Mouse (Mus musculus) olfactory bulb, adult 2 months (tissue): ENCODE data around the gene Elf1.

Source experiments
- CTCF ChIP-seq: fragments of 200-500 bp; IDR thresholded peaks from 2 replicates; pipeline ENCODE4 v1.5.1; 2012; ENCODE audit warnings: low read depth, mild to moderate bottlenecking, low read length, moderate library complexity; ENCODE audit not compliant: insufficient read depth
- POLR2A ChIP-seq: fragments of 200-500 bp; IDR thresholded peaks from 2 replicates; pipeline ENCODE4 v1.6.1; 2012; ENCODE audit warnings: mild to moderate bottlenecking, low read depth, low read length, moderate library complexity; ENCODE audit not compliant: insufficient read depth

DNA sequence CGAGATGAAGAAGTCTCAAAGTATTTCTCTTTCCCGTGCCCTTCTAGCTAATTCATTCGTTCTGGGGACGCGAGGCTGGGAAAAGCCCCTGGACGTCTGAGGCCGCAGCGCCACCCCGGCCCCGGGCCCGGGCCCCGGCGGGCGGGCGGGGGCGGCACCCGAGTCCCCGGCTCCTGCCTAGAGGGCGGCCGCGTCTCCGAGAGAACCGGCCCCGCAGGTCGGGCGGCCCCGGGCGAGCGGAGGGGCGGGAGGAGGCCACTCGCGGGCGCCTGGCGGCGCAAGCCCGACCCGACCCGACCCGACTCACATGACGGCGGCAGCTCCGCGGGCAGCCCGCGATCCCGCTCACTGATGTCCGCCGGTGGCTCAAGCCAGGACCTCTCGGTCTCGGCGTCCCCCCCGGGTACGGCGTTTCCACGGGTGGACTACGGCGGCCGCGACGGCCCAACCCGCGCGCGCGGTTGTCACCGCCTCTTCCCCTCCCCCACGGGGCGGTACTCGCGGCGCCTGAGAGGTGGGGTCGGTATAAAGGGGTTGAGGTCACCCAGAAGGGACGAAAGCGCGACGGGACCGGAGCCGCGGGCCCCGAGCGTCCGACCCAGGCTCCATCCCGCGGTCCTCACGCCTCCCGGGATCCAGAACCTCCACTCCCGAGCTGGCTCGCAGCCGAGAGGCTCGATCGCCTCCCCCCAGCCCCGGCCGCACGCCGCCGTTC lies at the start of gene Elf1:
- no peak for TF ChIP-seq CTCF
- peak; percentile 65; the same call in 1 of the 2 replicates for TF ChIP-seq POLR2A
